Mouse (Mus musculus) kidney, embryonic 15.5 days (tissue): ENCODE data around the gene Klhl29. TPM values are rescaled to one million over a fixed set of nuclear protein-coding genes. Genes with fewer than 3 reads are reported as not detected.
A peak's percentile ranks its signal among the peaks of the same experiment; 100 is the strongest.

ENCODE experiments used
- ATAC-seq: fragments of 200-750 bp; cut with Nextera tagmentation; replicated peaks from 2 replicates; pipeline ENCODE4 v1.8.0; 2017; ENCODE audit warnings: moderate TSS enrichment; ENCODE audit not compliant: low FRiP score
- H3K27ac ChIP-seq: fragments of 300-500 bp; sonication (generic); 2 replicates; pipeline ENCODE4 v1.5.1; 2015; ENCODE audit warnings: mild to moderate bottlenecking, inconsistent platforms
- H3K27me3 ChIP-seq: fragments of 300-500 bp; sonication (generic); 2 replicates; pipeline ENCODE4 v1.6.1; 2015; ENCODE audit warnings: inconsistent platforms
- H3K36me3 ChIP-seq: fragments of 300-500 bp; sonication (generic); 2 replicates; pipeline ENCODE4 v1.6.1; 2015; ENCODE audit warnings: inconsistent platforms
- H3K4me1 ChIP-seq: fragments of 300-500 bp; sonication (generic); 2 replicates; pipeline ENCODE4 v1.6.1; 2015; ENCODE audit warnings: inconsistent platforms
- H3K4me2 ChIP-seq: fragments of 300-500 bp; sonication (generic); 2 replicates; pipeline ENCODE4 v1.6.1; 2015; ENCODE audit warnings: moderate library complexity, mild to moderate bottlenecking, inconsistent platforms
- H3K4me3 ChIP-seq: fragments of 300-500 bp; sonication (generic); replicated peaks from 2 replicates; pipeline ENCODE4 v1.5.1; 2015; ENCODE audit warnings: mild to moderate bottlenecking, inconsistent platforms
- H3K9ac ChIP-seq: fragments of 300-500 bp; sonication (generic); 2 replicates; pipeline ENCODE4 v1.6.1; 2015; ENCODE audit warnings: mild to moderate bottlenecking, inconsistent platforms
- H3K9me3 ChIP-seq: fragments of 300-500 bp; sonication (generic); replicated peaks from 2 replicates; pipeline ENCODE4 v1.6.1; 2016; ENCODE audit warnings: inconsistent platforms
- WGBS: fragments of 180-500 bp; shearing (Covaris S2); methylation state at CpG from one replicate; pipeline ENCODE4 v1.1.7; 2015; ENCODE audit warnings: mixed read lengths; 5-methylcytosine and 5-hydroxymethylcytosine counted together
- polyA plus RNA-seq: library from polyadenylated mRNA; unstranded; fragments of >200 nt; fragmentation: Nextera tagmentation; extraction: Ambion mirVana; gene quantifications from 2 replicates; pipeline ENCODE4 v1.2.1, GENCODE M21; 2015

Klhl29 gene
- polyA plus RNA-seq, 1 experiment from 2014 or later, result 0.64 TPM

DNA sequence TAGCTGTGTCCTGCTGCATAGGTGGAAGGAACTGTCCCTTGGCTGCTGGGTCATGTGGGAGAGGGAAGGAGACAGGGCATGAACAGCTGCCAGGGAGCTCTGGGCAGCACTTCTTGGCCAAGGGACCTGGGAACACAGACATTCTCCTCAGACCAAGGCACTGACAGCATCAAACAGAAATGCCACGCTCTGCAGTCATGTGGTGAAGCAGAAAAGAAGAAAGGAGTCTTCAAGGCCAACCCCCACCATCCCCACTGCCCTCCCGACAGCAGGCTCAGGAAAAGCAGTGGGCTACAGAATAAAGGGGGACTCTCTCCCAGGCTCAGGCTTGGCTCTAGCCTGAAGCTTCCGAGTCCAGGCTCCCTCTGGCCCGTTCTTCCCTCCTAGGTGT lies 130.3 kb downstream of the Klhl29 start:
- peaks cover 37% of the 10 kb centered on the region for H3K4me1 ChIP-seq
- H3K9ac ChIP-seq, result no peak overlapping the region
- no peak overlapping the region for H3K4me2 ChIP-seq
- H3K9me3 ChIP-seq, result no peaks in the 10 kb centered on the region
- no peak overlapping the region for H3K4me3 ChIP-seq
- H3K27me3 ChIP-seq, result no peaks in the 10 kb centered on the region
- no peak overlapping the region for H3K27ac ChIP-seq
- WGBS, result 70% methylated on average over 4 of the region's 4 CpGs
- no peaks in the 10 kb centered on the region for H3K36me3 ChIP-seq
- no peak for ATAC-seq

DNA sequence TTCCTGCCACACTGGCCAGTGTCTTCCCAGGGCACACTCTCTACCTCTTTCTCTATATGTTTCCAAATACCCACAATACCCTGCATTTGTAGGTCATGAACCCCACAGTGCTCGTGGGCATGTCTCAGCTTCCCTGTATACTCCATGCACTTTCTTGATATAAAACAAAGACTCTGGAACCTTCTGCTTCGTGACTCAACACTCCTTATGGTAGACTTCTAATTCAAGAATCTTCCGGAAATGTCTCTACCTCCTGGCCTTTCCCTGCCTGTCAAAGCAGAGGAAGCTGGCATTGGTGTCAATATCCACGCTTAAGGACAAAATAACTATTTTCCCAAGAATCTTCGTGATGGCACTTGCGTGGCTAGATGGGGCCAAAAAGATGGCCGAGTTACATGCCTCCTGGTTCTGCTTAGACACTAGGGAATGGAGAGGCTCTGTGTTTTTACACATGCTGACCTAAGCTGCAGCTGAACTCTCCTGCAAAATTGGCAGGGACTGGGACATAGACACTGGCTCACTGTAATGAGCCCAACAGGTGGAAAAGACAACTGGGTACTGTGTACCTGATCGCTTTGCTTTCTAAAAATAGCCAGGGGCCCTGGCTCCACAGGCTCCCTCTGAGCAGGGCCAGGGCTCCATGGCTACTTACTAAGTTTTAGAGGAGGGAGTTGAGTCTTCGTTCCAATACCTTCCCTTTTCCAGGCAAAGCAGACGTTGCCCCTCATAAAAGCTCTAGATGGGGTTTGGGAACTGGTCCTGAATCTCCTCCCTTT lies 130.9 kb downstream of the Klhl29 start:
- Histone ChIP-seq H3K9ac (no peak overlapping the region), H3K9me3 (no peaks in the 10 kb centered on the region), H3K27ac (no peak overlapping the region), H3K27me3 (no peaks in the 10 kb centered on the region), H3K36me3 (no peaks in the 10 kb centered on the region), H3K4me2 (no peak overlapping the region), H3K4me1 (peaks cover 33% of the 10 kb centered on the region), H3K4me3 (no peak overlapping the region)
- ATAC-seq, result no peak
- 87% methylated on average over 10 of the region's 10 CpGs for WGBS

DNA sequence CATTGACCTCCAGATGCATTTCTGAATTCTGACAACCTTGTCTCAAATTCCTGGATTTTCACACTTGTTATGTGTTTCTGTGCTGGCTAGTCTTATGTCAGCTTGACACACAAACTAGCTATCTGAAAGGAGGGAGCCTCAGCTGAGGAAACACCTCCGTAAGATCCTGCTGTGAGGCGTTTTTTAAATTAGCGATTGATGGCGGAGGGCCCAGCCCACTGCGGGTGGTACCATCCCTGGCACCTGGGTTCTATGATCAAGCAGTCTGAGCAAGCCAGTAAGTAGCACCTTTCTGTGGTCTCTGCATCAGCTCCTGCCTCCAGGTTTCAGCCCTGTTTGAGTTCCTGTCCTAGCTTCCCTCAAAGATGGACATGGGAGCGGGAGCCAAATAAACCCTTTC lies 131.6 kb downstream of the Klhl29 start:
- no peak overlapping the region for H3K27ac ChIP-seq

DNA sequence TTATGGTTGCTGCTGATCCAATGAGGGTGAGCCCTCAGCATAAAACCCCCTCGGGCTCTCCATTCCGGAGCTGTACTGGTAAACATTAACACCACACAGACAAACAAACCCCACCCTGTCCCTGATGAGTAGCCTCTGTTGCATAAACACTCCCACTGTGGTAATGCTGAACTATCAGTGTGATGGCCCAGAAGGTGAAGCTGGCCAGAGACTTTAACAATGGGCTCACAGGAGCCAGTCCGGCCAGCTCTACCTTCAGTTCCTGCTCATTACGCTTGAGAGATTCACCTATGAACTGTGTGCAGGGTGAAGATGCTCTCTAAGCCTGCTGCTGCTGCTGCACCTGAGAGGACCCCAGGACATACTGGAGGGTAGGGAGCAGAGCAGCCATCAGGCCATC lies 132.0 kb downstream of the Klhl29 start:
- ATAC-seq, result 0 out of 2 replicates have a peak, but pooled peaks have one; percentile 5
- Histone ChIP-seq H3K36me3 (no peaks in the 10 kb centered on the region), H3K9ac (no peak overlapping the region), H3K4me2 (no peak overlapping the region), H3K4me1 (peaks cover 31% of the 10 kb centered on the region), H3K27me3 (no peaks in the 10 kb centered on the region), H3K4me3 (no peak overlapping the region), H3K27ac (no peak overlapping the region), H3K9me3 (no peaks in the 10 kb centered on the region)
- 42% methylated on average over 4 of the region's 4 CpGs for WGBS

More for the DNA sequence above, 131.6 kb downstream of the Klhl29 start:
- Histone ChIP-seq H3K9ac (no peak overlapping the region), H3K4me2 (no peak overlapping the region), H3K9me3 (no peaks in the 10 kb centered on the region), H3K4me1 (peaks cover 31% of the 10 kb centered on the region), H3K4me3 (no peak overlapping the region), H3K36me3 (no peaks in the 10 kb centered on the region), H3K27me3 (no peaks in the 10 kb centered on the region)
- no peak for ATAC-seq
- 86% methylated on average over 6 of the region's 6 CpGs for WGBS

DNA sequence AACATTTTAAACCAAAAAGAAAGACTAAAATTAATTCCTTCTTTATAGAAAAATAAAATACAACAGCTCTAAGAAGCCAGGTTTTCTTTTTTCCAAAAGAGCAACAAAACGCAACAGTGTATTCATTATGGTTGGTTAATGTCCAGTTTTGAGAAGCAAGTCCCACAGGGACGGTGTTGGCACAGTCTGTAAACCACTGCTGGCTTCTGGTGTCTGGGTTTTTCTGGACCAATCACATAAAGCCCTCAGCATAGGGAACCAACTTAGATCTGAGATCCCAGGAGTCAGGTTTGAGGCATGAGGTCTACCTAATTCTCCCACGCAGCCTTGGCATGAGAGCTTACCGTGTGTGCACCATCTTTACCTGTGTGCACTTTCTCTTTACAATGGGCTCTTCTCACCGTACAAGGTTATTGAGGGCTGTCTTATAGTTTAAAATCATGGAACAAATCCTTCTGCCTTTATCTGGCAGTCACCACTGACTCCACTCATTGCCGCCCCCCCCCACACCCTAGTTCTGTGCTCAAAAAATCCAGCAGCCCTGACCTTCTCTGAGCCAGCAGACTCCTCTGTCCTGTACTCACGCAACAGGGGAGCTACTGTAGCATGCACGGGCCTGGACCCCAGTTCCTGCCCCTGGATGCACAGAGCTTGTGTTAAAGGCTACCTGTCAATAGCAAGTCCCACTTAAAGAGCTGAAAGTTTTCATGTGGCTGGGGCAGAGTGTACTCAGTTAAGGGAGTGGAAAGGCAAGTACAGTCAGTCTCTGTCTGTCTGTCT lies 132.7 kb downstream of the Klhl29 start:
- Histone ChIP-seq H3K4me3 (no peak overlapping the region), H3K9ac (no peak overlapping the region), H3K27ac (no peak overlapping the region), H3K9me3 (no peaks in the 10 kb centered on the region), H3K27me3 (no peaks in the 10 kb centered on the region), H3K36me3 (no peaks in the 10 kb centered on the region), H3K4me1 (peaks cover 30% of the 10 kb centered on the region), H3K4me2 (no peak overlapping the region)
- WGBS, result 80% methylated on average over 8 of the region's 8 CpGs
- no peak for ATAC-seq

DNA sequence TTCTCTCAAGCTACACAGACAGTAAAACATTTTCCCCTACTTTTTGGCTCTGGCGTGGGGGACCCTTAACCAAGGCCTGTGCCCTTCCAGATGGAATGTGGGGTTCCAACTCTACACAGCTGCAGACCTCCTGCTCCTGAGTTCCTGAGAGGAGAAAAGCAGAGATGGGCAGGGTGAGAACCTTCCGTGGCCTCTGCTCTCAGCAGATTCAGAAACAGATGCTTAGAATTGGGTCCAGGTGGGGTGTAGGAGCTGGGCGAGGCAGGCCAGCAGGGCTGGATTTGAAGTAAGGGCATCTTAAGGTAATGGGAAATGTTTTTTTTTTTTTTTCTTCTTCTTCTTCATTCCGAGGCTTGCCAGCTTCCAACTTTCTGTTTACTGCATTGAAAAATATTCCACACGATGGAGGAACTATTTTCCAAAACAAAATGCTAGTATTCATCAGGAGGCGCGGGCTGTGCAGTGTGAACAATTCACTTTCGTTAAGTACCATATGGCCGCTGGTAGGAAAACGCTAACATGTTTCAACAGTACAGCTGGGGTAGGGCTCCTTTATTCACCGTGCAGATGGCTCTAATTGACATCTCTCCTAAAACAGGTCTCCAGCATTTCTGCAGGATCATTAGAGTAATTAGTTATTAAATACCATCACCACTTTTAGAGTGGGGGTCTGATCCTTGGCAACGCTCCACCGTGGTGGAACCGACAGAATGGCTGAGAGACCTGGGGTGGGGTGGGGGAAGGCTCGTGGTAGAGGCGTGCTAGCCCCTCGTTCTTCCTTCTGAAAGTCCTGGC lies 135.8 kb downstream of the Klhl29 start:
- 86% methylated on average over 17 of the region's 17 CpGs for WGBS
- Histone ChIP-seq H3K27me3 (no peaks in the 10 kb centered on the region), H3K36me3 (no peaks in the 10 kb centered on the region), H3K4me2 (no peak overlapping the region), H3K9ac (no peak overlapping the region), H3K9me3 (no peaks in the 10 kb centered on the region), H3K4me1 (peaks cover 14% of the 10 kb centered on the region), H3K4me3 (no peak overlapping the region), H3K27ac (no peak overlapping the region)
- no peak for ATAC-seq

DNA sequence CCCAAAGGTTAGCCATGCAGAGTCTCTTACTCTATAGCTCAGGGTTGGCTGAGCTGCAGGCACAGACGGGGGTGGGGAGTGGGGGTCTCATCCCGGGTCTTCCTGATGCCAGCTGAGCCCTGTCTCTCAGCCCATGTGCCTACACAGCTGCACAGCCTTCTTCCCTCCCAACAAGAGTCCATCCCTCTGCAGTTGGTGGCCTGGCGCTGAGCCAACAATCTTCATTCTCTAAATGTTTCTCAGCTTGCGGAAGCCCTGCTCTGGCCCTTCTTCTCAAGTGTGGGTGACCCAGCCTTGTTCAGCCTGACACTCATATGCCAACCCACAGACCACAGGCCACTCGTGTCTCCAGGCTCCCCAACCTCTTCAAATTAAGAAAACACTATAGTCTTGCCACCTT lies 138.4 kb downstream of the Klhl29 start:
- no peaks in the 10 kb centered on the region for H3K27me3 ChIP-seq
- peaks cover 9% of the 10 kb centered on the region for H3K4me1 ChIP-seq
- H3K9me3 ChIP-seq, result no peaks in the 10 kb centered on the region
- H3K4me2 ChIP-seq, result no peak overlapping the region
- no peak overlapping the region for H3K4me3 ChIP-seq
- no peaks in the 10 kb centered on the region for H3K36me3 ChIP-seq
- peak; percentile 52 for ATAC-seq
- no peak overlapping the region for H3K27ac ChIP-seq
- no peak overlapping the region for H3K9ac ChIP-seq
- WGBS, result 48% methylated on average over 5 of the region's 5 CpGs

DNA sequence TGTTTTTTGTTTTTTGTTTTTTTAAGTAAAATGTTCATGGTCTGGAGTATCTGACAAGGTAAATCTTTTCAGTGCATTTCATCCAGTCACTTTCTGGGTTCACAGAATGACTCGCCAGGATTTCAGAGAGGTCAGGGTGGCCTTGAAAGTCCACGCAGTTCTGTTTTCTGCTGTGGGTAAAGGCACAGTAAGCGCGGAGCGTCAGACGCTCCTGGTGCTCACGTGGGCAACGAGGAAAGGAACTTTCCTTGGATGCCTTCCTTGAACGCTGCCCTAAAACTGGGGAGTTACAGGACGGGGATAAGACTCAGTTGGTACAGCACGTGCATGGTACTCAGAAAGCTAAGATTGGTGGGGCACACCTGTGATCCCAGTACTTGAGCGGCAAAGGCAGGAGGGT lies 139.9 kb downstream of the Klhl29 start:
- H3K4me2 ChIP-seq, result no peak overlapping the region
- WGBS, result 87% methylated on average over 12 of the region's 12 CpGs
- peaks cover 9% of the 10 kb centered on the region for H3K4me1 ChIP-seq
- no peaks in the 10 kb centered on the region for H3K27me3 ChIP-seq
- no peaks in the 10 kb centered on the region for H3K9me3 ChIP-seq
- H3K27ac ChIP-seq, result no peak overlapping the region
- no peak overlapping the region for H3K9ac ChIP-seq
- no peak overlapping the region for H3K4me3 ChIP-seq
- ATAC-seq, result no peak
- no peaks in the 10 kb centered on the region for H3K36me3 ChIP-seq

DNA sequence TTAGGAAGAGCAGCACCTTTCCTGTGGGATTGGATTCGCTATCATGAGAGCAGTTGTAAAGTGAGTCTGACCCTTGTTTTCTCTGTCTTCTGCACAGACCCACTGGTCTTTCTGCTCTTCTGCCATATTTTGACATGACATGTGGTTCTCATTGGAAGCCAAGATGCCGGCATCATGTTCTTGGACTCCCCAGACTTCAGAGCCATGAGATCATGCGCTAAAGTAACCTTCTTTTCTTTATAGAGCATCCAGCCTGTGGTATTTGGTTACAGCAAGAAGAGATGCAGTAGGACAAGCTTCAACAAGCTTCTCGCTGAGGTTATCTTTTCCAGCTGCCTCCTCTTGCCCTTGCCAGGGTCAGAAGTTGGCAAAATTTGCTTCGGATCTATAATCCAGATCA lies 145.0 kb downstream of the Klhl29 start:
- Histone ChIP-seq H3K9ac (no peak overlapping the region), H3K4me2 (no peak overlapping the region), H3K27me3 (no peaks in the 10 kb centered on the region), H3K27ac (no peak overlapping the region), H3K4me1 (no peaks in the 10 kb centered on the region), H3K9me3 (no peaks in the 10 kb centered on the region), H3K4me3 (no peak overlapping the region), H3K36me3 (no peaks in the 10 kb centered on the region)
- 85% methylated on average over 5 of the region's 5 CpGs for whole genome bisulfite sequencing
- no peak for ATAC-seq

DNA sequence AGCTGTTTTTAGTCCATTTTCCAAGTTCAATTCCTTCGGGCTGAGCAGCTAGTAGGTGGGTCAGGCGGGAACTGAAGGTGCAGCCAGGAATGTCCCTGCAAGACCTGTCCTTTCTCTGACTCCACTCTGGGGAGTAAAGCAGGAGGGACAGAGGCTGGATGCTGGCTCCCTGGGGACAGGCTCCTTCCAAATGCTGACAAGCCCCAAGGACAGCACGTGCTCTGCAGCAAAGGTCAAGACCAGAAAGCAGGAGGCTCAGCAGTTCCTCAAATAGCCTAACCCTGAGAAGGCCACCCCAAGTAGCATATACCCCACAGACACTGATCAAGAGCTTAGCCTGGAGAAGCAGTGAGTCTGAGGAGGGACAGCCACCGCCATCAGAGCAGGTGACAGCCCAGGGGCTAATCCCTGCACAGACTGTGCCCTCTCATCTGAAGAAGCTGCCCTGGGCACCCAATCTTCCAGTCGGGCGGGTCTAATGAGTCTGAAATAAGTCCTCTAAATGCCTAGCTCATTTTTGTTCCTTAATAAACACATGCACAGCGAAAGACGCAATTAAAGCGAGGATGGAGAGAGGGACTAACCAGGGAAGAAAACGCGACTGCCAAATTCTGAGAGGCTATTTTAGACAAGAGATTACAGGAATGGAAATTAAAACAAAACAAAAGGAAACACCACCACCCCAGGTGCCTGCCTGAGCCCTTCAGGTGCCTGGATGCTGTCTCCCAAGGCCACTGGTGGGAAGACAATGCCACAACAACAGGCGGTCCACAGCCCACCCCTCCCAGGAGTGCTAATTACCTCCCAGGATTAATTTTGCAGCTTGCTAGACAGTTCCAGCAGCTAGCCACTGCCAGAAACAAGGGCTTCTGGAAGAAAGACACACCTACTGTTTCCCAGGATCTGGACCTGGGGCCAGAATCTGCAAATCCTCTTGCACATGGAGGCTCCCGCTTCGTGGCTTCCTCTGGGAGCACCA lies 148.5 kb downstream of the Klhl29 start:
- Histone ChIP-seq H3K4me1 (no peaks in the 10 kb centered on the region), H3K27me3 (no peaks in the 10 kb centered on the region), H3K9ac (no peak overlapping the region), H3K36me3 (no peaks in the 10 kb centered on the region), H3K4me2 (no peak overlapping the region), H3K4me3 (no peak overlapping the region), H3K9me3 (no peaks in the 10 kb centered on the region), H3K27ac (no peak overlapping the region)
- no peak for ATAC-seq
- WGBS, result 64% methylated on average over 14 of the region's 14 CpGs

DNA sequence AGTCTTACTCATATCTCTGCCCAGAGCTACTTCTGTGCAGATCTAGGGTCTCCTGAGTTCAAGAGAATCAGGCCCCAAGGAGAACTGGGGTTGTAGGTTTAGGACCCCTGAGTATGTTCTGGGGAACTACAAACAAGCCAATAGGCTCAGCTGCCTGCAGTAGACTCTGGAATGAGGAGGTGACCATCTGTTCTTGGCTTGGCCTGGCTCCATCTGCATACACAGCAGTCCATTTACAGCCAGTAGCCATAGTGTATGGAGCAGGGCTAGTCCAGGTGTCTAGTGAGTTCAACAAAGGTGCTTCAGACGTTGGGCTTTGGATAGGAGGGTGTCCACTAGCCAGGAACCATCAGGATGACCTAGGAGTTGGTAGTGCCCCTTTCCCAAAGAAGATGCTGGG lies 151.9 kb downstream of the Klhl29 start:
- H3K4me1 ChIP-seq, result peaks cover 9% of the 10 kb centered on the region; the same call in 1 of the 2 replicates
- ATAC-seq, result no peak
- no peaks in the 10 kb centered on the region for H3K9me3 ChIP-seq
- H3K9ac ChIP-seq, result no peak overlapping the region
- no peaks in the 10 kb centered on the region for H3K27me3 ChIP-seq
- no peaks in the 10 kb centered on the region for H3K36me3 ChIP-seq
- no peak overlapping the region for H3K4me2 ChIP-seq
- H3K4me3 ChIP-seq, result no peak overlapping the region
- 50% methylated on average over 1 of the region's 1 CpGs for WGBS
- no peak overlapping the region for H3K27ac ChIP-seq
